Mouse (Mus musculus) ES-Bruce4 (cell line): Measurements from ENCODE around the gene Gtf2i. TPM values are rescaled to one million over a fixed set of nuclear protein-coding genes. Genes with fewer than 3 reads are reported as not detected.

ENCODE experiments used
- H3K27ac ChIP-seq: 2 replicates; pipeline ENCODE4 v1.5.1; 2012; ENCODE audit warnings: low read length, inconsistent platforms; ENCODE audit not compliant: insufficient read depth
- H3K27me3 ChIP-seq: 2 replicates; pipeline ENCODE4 v1.6.1; 2012; ENCODE audit warnings: mild to moderate bottlenecking, low read length, inconsistent platforms; ENCODE audit not compliant: control insufficient read depth, poor library complexity, insufficient read depth, severe bottlenecking
- H3K36me3 ChIP-seq: 2 replicates; pipeline ENCODE4 v1.6.1; 2012; ENCODE audit warnings: inconsistent platforms, mild to moderate bottlenecking, low read length, moderate library complexity; ENCODE audit not compliant: control insufficient read depth, poor library complexity, insufficient read depth, severe bottlenecking
- H3K4me1 ChIP-seq: one replicate; pipeline ENCODE4 v1.8.1; 2011; ENCODE audit warnings: low read length; ENCODE audit not compliant: control insufficient read depth, insufficient read depth
- H3K4me3 ChIP-seq: 2 replicates; pipeline ENCODE4 v1.5.1; 2011; ENCODE audit warnings: low read depth, mild to moderate bottlenecking, low read length
- H3K9ac ChIP-seq: 2 replicates; pipeline ENCODE4 v1.6.1; 2012; ENCODE audit warnings: low read depth, mild to moderate bottlenecking, inconsistent platforms; ENCODE audit not compliant: poor library complexity, severe bottlenecking
- H3K9me3 ChIP-seq: replicated peaks from 2 replicates; pipeline ENCODE4 v1.6.1; 2012; ENCODE audit warnings: mild to moderate bottlenecking, low read length, inconsistent platforms; ENCODE audit not compliant: control insufficient read depth, poor library complexity, insufficient read depth, severe bottlenecking
- CTCF ChIP-seq: IDR thresholded peaks from one replicate; pipeline ENCODE4 v1.8.1; 2011; ENCODE audit warnings: low read depth, low read length
- EP300 ChIP-seq: IDR thresholded peaks from 2 replicates; pipeline ENCODE4 v1.6.1; 2011; ENCODE audit warnings: low read depth, low read length; ENCODE audit not compliant: insufficient read depth
- POLR2A ChIP-seq: IDR thresholded peaks from one replicate; pipeline ENCODE4 v1.8.1; 2011; ENCODE audit warnings: low read length; ENCODE audit not compliant: insufficient read depth
- polyA plus RNA-seq: library from polyadenylated mRNA; stranded (reverse); fragments of >200 nt; gene quantifications from 2 replicates; pipeline ENCODE4 v1.2.4, GENCODE M21; 2011; ENCODE audit warnings: low read depth; ENCODE audit not compliant: missing spikeins, insufficient read depth, insufficient read length

Gtf2i gene
- polyA plus RNA-seq, 1 experiment, result 242 TPM

GRCm38 (mm10) chr5:134229391-134229790 lies 85.2 kb downstream of the Gtf2i start, which contains the start of gene Ncf1:
Gene Ncf1 (minus strand): TSS chr5:134229625.
- H3K27me3 ChIP-seq, result no peaks in the 10 kb centered on the region
- H3K4me1 ChIP-seq, result peaks cover 4% of the 10 kb centered on the region
- H3K9me3 ChIP-seq, result no peaks in the 10 kb centered on the region
- no peak for TF ChIP-seq POLR2A
- TF ChIP-seq CTCF, result no peak
- TF ChIP-seq EP300, result no peak
- H3K36me3 ChIP-seq, result no peaks in the 10 kb centered on the region
- no peak within 1 kb of the TSS for H3K27ac ChIP-seq
- no peak within 1 kb of the TSS for H3K9ac ChIP-seq
- no peak within 1 kb of the TSS for H3K4me3 ChIP-seq

GRCm38 (mm10) chr5:134228249-134228638 lies 86.3 kb downstream of the Gtf2i start:
- Histone ChIP-seq H3K36me3 (no peaks in the 10 kb centered on the region), H3K27ac (no peak overlapping the region), H3K4me1 (peaks cover 4% of the 10 kb centered on the region), H3K27me3 (no peaks in the 10 kb centered on the region), H3K9ac (no peak overlapping the region), H3K4me3 (no peak overlapping the region), H3K9me3 (no peaks in the 10 kb centered on the region)
- TF ChIP-seq EP300 (no peak), POLR2A (no peak), CTCF (no peak)

DNA sequence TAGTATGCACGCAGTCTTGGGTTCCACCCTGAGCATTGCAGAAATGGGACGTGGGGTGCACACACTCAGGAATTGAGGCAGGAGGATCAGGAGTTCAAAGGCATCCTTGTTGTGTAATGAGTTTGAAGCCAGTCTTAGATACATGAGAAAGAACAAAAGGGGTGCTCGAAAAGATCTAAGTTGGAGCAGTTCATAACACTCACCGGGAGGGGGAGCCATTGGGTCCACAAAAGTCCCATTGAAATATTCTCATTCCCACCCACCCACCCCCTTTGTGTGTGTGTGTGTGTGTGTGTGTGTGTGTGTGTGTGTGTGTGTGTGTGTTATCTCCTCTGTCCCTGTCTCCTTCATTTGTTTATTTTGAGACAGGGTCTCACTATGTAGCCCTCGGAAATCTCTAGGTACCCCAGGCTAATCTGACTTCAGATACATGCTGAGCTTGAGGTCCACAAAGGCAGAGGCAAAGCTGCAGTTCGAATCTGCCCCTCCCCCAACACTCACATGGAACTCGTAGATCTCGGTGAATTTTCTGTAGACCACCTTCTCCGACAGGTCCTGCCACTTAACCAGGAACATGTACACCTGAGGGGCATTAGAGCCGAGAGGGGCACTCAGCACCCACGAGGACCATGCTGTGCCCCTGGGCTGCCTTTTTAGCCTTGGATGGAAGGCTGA lies 86.8 kb downstream of the Gtf2i start:
- H3K4me1 ChIP-seq, result peaks cover 4% of the 10 kb centered on the region
- no peak overlapping the region for H3K4me3 ChIP-seq
- no peaks in the 10 kb centered on the region for H3K27me3 ChIP-seq
- H3K9me3 ChIP-seq, result no peaks in the 10 kb centered on the region
- H3K9ac ChIP-seq, result no peak overlapping the region
- TF ChIP-seq POLR2A, result no peak
- TF ChIP-seq EP300, result no peak
- no peak overlapping the region for H3K27ac ChIP-seq
- H3K36me3 ChIP-seq, result no peaks in the 10 kb centered on the region

DNA sequence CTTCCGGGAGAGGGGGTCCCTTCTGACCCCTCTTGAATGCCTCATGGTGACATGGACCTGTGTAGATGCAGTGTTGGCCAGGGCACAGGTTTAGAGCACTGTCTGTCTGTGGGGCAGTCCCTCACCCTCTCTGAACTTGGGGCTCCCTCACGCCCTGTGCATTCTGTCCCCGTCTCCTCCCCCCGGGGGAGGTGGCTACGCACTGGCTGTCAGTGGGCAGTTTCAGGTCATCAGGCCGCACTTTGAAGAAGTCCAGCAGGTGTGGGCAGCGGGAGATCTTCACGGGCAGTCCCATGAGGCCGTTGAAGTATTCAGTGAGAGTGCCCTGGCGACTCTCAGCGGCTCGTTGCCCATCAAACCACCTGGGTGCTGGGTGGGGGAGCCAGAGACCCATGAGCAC lies 87.6 kb downstream of the Gtf2i start:
- no peak overlapping the region for H3K27ac ChIP-seq

DNA sequence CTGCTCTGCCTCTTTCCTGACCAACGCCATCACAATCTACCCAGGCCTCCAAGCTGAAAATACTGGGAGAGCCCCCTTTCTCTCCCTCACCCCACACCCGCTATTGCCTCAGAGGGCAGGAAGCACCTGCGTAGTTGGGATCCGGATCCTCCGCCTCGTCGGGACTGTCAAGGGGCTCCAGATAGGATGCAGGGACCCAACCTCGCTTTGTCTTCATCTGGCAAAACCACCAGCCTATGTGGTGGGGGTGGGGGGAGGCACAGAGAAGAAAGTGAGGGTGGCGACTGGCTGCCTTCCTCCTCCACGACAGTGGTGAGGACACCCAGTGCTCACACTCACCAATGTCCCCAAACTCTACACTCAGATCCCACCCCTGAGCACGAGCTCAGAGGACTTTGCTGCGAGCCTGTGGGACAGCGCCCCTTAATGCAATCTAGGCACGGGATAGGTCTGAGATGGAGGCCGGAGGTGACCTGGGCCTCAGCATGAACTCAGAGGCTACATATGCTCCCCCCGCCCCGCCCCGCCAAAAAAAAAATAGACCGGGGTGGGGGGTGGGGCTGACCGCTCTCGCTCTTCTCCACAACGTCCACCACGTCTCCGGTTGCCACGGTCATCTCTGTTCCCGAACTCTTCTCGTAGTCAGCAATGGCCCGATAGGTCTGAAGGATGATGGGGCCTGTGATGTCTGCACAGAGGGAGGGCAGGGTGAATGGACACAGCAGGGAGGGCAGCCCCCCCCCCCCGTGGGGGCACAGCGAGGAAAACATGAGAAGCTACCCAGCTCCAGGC lies 89.3 kb downstream of the Gtf2i start:
- Histone ChIP-seq H3K4me1 (peaks cover 2% of the 10 kb centered on the region), H3K27me3 (no peaks in the 10 kb centered on the region), H3K9ac (no peak overlapping the region), H3K36me3 (no peaks in the 10 kb centered on the region), H3K4me3 (no peak overlapping the region), H3K27ac (no peak overlapping the region), H3K9me3 (no peaks in the 10 kb centered on the region)
- TF ChIP-seq POLR2A (no peak), EP300 (no peak), CTCF (no peak)

More for the DNA sequence above, 87.6 kb downstream of the Gtf2i start:
- Histone ChIP-seq H3K27me3 (no peaks in the 10 kb centered on the region), H3K9me3 (no peaks in the 10 kb centered on the region), H3K4me1 (peaks cover 2% of the 10 kb centered on the region), H3K4me3 (no peak overlapping the region), H3K9ac (no peak overlapping the region), H3K36me3 (no peaks in the 10 kb centered on the region)
- no peak for TF ChIP-seq EP300
- no peak for TF ChIP-seq POLR2A
- no peak for TF ChIP-seq CTCF

DNA sequence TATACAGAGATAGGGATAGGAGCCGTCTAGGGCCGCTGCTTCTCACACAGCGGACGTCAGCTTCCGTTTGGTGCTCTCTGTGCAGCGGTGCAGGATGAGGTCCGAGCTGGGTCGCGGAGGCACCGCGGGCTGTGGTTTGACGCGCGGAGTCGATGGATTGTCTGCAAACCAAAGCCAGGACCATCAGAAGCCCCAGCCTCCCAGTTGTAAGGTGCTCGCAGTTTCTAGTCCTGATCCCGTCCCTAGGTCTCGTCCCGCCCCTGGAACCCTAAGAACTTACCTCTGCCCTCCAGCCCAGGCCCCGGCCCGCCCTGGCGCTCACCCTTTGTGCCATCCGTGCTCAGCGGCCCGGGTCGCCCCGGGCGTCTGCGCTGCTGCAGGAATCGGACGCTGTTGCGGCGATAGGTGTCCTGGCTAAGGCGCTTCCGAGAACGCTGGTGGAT lies 92.8 kb downstream of the Gtf2i start:
- H3K4me1 ChIP-seq, result no peaks in the 10 kb centered on the region
- H3K9ac ChIP-seq, result no peak overlapping the region
- H3K27me3 ChIP-seq, result no peaks in the 10 kb centered on the region
- H3K4me3 ChIP-seq, result peak overlapping the region; percentile 3
- no peak overlapping the region for H3K27ac ChIP-seq
- no peaks in the 10 kb centered on the region for H3K9me3 ChIP-seq
- TF ChIP-seq POLR2A (no peak), CTCF (no peak), EP300 (no peak)
- H3K36me3 ChIP-seq, result no peaks in the 10 kb centered on the region
